Mouse (Mus musculus): ENCODE measurements around the gene Zfhx3.

Zfhx3 gene

GRCm38 (mm10) chr8:108239531-108239930 lies 297.1 kb downstream of the Zfhx3 start:
- in situ Hi-C loops (cut with MboI): no loop called here

GRCm38 (mm10) chr8:108241041-108241690 lies 298.7 kb downstream of the Zfhx3 start:
- in situ Hi-C loops (cut with MboI): no loop called here

- in situ Hi-C loops (cut with MboI): no loop called here
Measured at GRCm38 (mm10) chr8:108243270-108243669, 300.8 kb downstream of the Zfhx3 start.

GRCm38 (mm10) chr8:108244636-108245494 lies 302.4 kb downstream of the Zfhx3 start:
- in situ Hi-C loops (cut with MboI): no loop called here

GRCm38 (mm10) chr8:108245575-108245974 lies 303.1 kb downstream of the Zfhx3 start:
- in situ Hi-C loops (cut with MboI): no loop called here

- in situ Hi-C loops (cut with MboI): no loop called here
Measured at GRCm38 (mm10) chr8:108246035-108246933, 303.8 kb downstream of the Zfhx3 start.

GRCm38 (mm10) chr8:108246934-108247417 lies 304.5 kb downstream of the Zfhx3 start:
- in situ Hi-C loops (cut with MboI): no loop called here

GRCm38 (mm10) chr8:108264593-108265160 lies 322.2 kb downstream of the Zfhx3 start:
- in situ Hi-C loops (cut with MboI): no loop called here

GRCm38 (mm10) chr8:108277960-108278359 lies 335.5 kb downstream of the Zfhx3 start:
- in situ Hi-C loops (cut with MboI): no loop called here

GRCm38 (mm10) chr8:108281981-108282380 lies 339.5 kb downstream of the Zfhx3 start:
- in situ Hi-C loops (cut with MboI): no loop called here

GRCm38 (mm10) chr8:108286117-108286516 lies 343.7 kb downstream of the Zfhx3 start:
- in situ Hi-C loops (cut with MboI): no loop called here

GRCm38 (mm10) chr8:108300964-108301615 lies 358.6 kb downstream of the Zfhx3 start:
- in situ Hi-C loops (cut with MboI): no loop called here

- in situ Hi-C loops (cut with MboI): no loop called here
Measured at GRCm38 (mm10) chr8:108301654-108302053, 359.2 kb downstream of the Zfhx3 start.

GRCm38 (mm10) chr8:108305368-108305767 lies 362.9 kb downstream of the Zfhx3 start:
- in situ Hi-C loops (cut with MboI): no loop called here

GRCm38 (mm10) chr8:108309525-108310246 lies 367.2 kb downstream of the Zfhx3 start:
- in situ Hi-C loops (cut with MboI): no loop called here

GRCm38 (mm10) chr8:108315046-108315445 lies 372.6 kb downstream of the Zfhx3 start:
- in situ Hi-C loops (cut with MboI): no loop called here

- in situ Hi-C loops (cut with MboI): no loop called here
Measured at GRCm38 (mm10) chr8:108317532-108318093, 375.2 kb downstream of the Zfhx3 start.

GRCm38 (mm10) chr8:108327711-108328110 lies 385.3 kb downstream of the Zfhx3 start:
- in situ Hi-C loops (cut with MboI): no loop called here

GRCm38 (mm10) chr8:108348352-108348751 lies 405.9 kb downstream of the Zfhx3 start:
- in situ Hi-C loops (cut with MboI): no loop called here

- in situ Hi-C loops (cut with MboI): no loop called here
Measured at GRCm38 (mm10) chr8:108348776-108349175, 406.3 kb downstream of the Zfhx3 start.
